Mouse (Mus musculus) layer of hippocampus, postnatal 10 days (tissue): ENCODE measurements at regions not wholly inside any gene's neighbourhood (a gene's known extent, or its start where the extent isn't known, plus 50 kb on each side); places are given as distances from the start of the nearest gene placed in this dataset.

Experiments
- DNase-seq, 2 experiments: peaks; one replicate each; pipeline ENCODE4 v3.0.0; 2021; ENCODE audit warnings: low spot score in 2 of 2

DNA sequence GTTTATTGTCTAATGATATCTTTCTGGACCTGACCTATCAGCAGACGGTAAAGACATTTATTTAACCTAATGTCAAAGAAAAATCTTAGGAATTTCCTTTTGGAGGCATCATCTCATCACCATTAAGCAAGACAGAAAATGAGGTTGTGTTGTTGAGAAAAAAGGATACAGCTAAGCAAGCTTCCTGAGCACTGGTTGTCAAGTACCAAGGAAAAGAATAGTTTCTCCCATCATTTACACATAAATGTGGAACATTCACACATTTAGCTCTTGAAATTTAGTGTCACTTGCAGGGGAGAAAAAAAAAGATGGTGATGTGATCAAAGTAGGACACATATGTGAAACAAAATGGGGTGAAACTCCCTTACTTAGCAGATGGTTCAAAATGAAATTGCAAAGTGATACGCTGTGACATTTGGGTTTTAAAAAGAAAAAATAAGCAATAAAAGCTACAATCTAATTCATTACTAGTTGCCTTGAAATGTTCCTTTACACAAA, 157.7 kb upstream of the 1700009N14Rik start:
- DNase-seq: no peak

DNA sequence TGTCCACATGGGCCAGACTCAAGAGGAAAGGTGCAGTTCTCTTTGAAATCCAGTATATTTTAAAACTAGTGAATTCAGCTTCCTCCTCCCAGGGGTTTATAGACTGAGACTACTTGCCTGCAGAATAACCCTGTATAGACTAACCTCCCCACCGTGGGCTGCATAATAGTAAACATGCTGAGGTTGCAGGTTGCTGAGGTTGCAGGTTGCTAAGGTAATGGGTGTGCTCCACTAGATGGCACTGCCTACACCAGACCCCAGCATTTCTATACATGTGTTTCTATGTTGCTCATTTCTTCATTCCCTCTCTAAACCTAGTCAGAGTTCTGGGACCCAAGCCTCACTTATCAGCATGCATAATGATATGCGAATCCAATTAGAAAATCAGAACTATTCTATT, 140.0 kb upstream of the 1700009N14Rik start:
- DNase-seq: no peak

DNA sequence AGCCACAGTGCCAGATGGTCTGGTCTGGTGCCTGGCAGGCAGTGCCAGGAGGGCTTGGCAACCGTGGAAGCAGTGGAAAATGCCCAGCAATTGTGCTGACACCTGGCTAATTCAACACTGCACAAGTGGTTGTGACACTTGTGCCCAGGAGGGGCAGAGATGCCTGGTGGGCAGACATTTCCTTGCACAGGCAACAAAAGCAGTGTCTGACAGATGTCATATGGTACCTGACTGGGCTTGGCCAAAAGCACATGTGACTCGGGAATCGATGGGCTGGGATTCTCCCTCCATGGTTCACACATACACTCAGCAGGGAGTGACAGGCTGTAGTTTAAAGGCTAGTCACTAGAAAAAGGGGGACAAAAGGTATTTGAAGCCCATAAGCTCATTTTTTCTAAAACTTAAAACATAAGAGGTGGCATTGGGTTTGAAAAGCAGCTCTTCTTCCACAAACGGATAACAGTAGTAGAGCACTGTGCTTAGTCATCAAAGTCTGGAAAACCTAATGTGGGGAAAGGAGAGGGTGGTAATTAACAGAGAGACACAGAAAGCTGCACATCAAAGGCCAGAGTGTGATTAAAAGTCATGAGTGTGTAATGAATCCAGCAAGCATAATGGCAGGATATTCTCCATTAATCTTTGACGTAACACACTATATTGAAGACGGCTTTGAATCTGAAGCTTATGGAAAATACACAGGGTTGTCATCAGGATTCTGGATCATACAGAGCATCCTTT, 105.5 kb upstream of the 1700009N14Rik start:
- peak; percentile 66 to 74 for DNase-seq

DNA sequence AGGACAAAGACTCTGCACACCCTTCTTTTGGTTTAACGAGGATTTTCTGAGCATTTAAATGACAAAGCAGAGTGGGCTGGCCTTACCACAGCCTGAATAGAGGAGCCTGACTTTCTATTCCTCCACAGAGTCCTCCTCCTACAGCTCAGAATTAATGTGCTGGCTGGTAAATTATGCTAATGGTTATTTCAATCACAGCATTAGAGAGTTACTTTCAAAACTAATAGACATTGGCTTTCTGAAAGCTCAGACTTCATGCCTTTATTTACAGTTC, 105.0 kb upstream of the 1700009N14Rik start:
- no peak for DNase-seq

- no peak for DNase-seq
These were observed 81.9 kb upstream of the 1700009N14Rik start for GRCm38 (mm10) chr4:39368159-39368558.

- no peak for DNase-seq
These were observed 69.3 kb upstream of the 1700009N14Rik start for GRCm38 (mm10) chr4:39380771-39381170.

DNA sequence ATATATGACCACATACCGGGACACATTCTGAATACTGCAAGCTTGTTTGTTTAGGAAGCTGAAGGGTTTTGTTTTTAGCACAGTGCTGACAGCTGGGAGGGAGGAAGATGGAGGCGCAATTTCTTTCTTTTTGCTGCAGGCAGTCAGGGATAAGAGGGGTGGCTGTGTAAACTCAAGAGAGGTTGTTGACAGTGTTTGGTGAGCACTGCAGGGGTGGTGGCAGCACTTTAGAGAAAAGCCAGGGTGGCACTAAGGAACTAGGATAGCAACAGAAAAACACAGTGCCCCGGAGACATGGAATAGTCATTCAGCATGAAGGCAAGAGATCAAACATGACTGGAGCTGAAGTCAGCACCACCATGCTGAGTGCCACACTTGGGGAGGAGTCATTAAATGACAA, 51.9 kb upstream of the 1700009N14Rik start:
- DNase-seq: no peak
